Mouse (Mus musculus): ENCODE measurements around the gene Tmem216. TPM values are rescaled to one million over a fixed set of nuclear protein-coding genes. Genes with fewer than 3 reads are reported as not detected.
A peak's percentile ranks its signal among the peaks of the same experiment; 100 is the strongest.
"Not testable (repeated sequence)": the region's sequence is repeated elsewhere in the genome, so short reads cannot be mapped to it uniquely, and the experiment has no call there.

Gene Tmem216
- polyA plus RNA-seq, 1 experiment from 2014 or later, result 29.8 TPM

- H3K4me3 ChIP-seq (replicated peaks; ENCODE audit: low read length), result peak within 1 kb of the TSS; percentile 86
- no peaks in the 10 kb centered on the region for H3K27me3 ChIP-seq (ENCODE audit: control insufficient read depth, insufficient read depth, low read length)
- peak within 1 kb of the TSS; percentile 91 for H3K4me2 ChIP-seq (ENCODE audit: low read depth, low read length)
- H3K9me3 ChIP-seq (replicated peaks; ENCODE audit: control insufficient read depth, low read length), result no peaks in the 10 kb centered on the region
- WGBS, result under 1% methylated on average over 44 of the region's 44 CpGs
- H3K4me1 ChIP-seq (ENCODE audit: control insufficient read depth, insufficient read depth, low read length), result peaks cover 11% of the 10 kb centered on the region
- ATAC-seq (ENCODE audit: insufficient read depth, low FRiP score), result peak; percentile 97
- H3K27ac ChIP-seq (ENCODE audit: low read length), result peak within 1 kb of the TSS; percentile 89
- peak within 1 kb of the TSS; percentile 89 for H3K9ac ChIP-seq (ENCODE audit: low read length)
- peaks cover 3% of the 10 kb centered on the region; the same call in 1 of the 2 replicates for H3K36me3 ChIP-seq (ENCODE audit: control insufficient read depth, insufficient read depth, low read length)
Observed at GRCm38 (mm10) chr19:10576690-10577561, 20.9 kb upstream of the Tmem216 start, which contains the start of the genes Cyb561a3 and Tmem138. Gene Cyb561a3 (plus strand): TSS chr19:10577172. Gene Tmem138 (minus strand): TSS chr19:10577362.

- Histone ChIP-seq H3K4me1 (ENCODE audit: control insufficient read depth, insufficient read depth, low read length) (no peaks in the 10 kb centered on the region), H3K27me3 (ENCODE audit: control insufficient read depth, insufficient read depth, low read length) (no peaks in the 10 kb centered on the region), H3K36me3 (ENCODE audit: control insufficient read depth, insufficient read depth, low read length) (peaks cover 10% of the 10 kb centered on the region), H3K9me3 (replicated peaks; ENCODE audit: control insufficient read depth, low read length) (no peaks in the 10 kb centered on the region), H3K4me2 (ENCODE audit: low read depth, low read length) (no peak overlapping the region), H3K27ac (ENCODE audit: low read length) (no peak overlapping the region), H3K9ac (ENCODE audit: low read length) (no peak overlapping the region), H3K4me3 (replicated peaks; ENCODE audit: low read length) (no peak overlapping the region)
- WGBS, result 94% methylated on average over 6 of the region's 6 CpGs
- ATAC-seq (ENCODE audit: insufficient read depth, low FRiP score), result no peak
Observed at GRCm38 (mm10) chr19:10569627-10570026, 13.6 kb upstream of the Tmem216 start.

GRCm38 (mm10) chr19:10565217-10565616 is 9.2 kb upstream of the Tmem216 start:
- Histone ChIP-seq H3K4me3 (replicated peaks; ENCODE audit: low read length) (no peak overlapping the region), H3K4me1 (ENCODE audit: control insufficient read depth, insufficient read depth, low read length) (no peaks in the 10 kb centered on the region), H3K27ac (ENCODE audit: low read length) (no peak overlapping the region), H3K27me3 (ENCODE audit: control insufficient read depth, insufficient read depth, low read length) (no peaks in the 10 kb centered on the region), H3K36me3 (ENCODE audit: control insufficient read depth, insufficient read depth, low read length) (no peaks in the 10 kb centered on the region), H3K9me3 (replicated peaks; ENCODE audit: control insufficient read depth, low read length) (no peaks in the 10 kb centered on the region), H3K9ac (ENCODE audit: low read length) (no peak overlapping the region), H3K4me2 (ENCODE audit: low read depth, low read length) (no peak overlapping the region)
- ATAC-seq (ENCODE audit: insufficient read depth, low FRiP score), result no peak
- 55% methylated on average over 4 of the region's 4 CpGs for WGBS

- H3K27me3 ChIP-seq (ENCODE audit: control insufficient read depth, insufficient read depth, low read length), result no peaks in the 10 kb centered on the region
- H3K9me3 ChIP-seq (replicated peaks; ENCODE audit: control insufficient read depth, low read length), result no peaks in the 10 kb centered on the region
- no peak overlapping the region for H3K4me3 ChIP-seq (replicated peaks; ENCODE audit: low read length)
- H3K4me2 ChIP-seq (ENCODE audit: low read depth, low read length), result no peak overlapping the region
- whole genome bisulfite sequencing, result 77% methylated on average over 6 of the region's 6 CpGs
- no peak for ATAC-seq (ENCODE audit: insufficient read depth, low FRiP score)
- H3K27ac ChIP-seq (ENCODE audit: low read length), result no peak overlapping the region
- no peaks in the 10 kb centered on the region for H3K36me3 ChIP-seq (ENCODE audit: control insufficient read depth, insufficient read depth, low read length)
- no peak overlapping the region for H3K9ac ChIP-seq (ENCODE audit: low read length)
- H3K4me1 ChIP-seq (ENCODE audit: control insufficient read depth, insufficient read depth, low read length), result no peaks in the 10 kb centered on the region
Observed at GRCm38 (mm10) chr19:10564278-10564677, 8.2 kb upstream of the Tmem216 start.

GRCm38 (mm10) chr19:10562351-10562750 is 6.3 kb upstream of the Tmem216 start:
- no peak overlapping the region for H3K9ac ChIP-seq (ENCODE audit: low read length)
- no peak overlapping the region for H3K4me2 ChIP-seq (ENCODE audit: low read depth, low read length)
- ATAC-seq (ENCODE audit: insufficient read depth, low FRiP score), result no peak
- WGBS, result 57% methylated on average over 5 of the region's 5 CpGs
- no peaks in the 10 kb centered on the region for H3K9me3 ChIP-seq (replicated peaks; ENCODE audit: control insufficient read depth, low read length)
- no peaks in the 10 kb centered on the region for H3K27me3 ChIP-seq (ENCODE audit: control insufficient read depth, insufficient read depth, low read length)
- H3K36me3 ChIP-seq (ENCODE audit: control insufficient read depth, insufficient read depth, low read length), result no peaks in the 10 kb centered on the region
- no peak overlapping the region; the same call in none of the 2 replicates for H3K27ac ChIP-seq (ENCODE audit: low read length)
- no peaks in the 10 kb centered on the region for H3K4me1 ChIP-seq (ENCODE audit: control insufficient read depth, insufficient read depth, low read length)
- H3K4me3 ChIP-seq (replicated peaks; ENCODE audit: low read length), result no peak overlapping the region

- Histone ChIP-seq H3K9ac (ENCODE audit: low read length) (peak overlapping the region; percentile 19; the same call in 1 of the 2 replicates), H3K4me2 (ENCODE audit: low read depth, low read length) (no peak overlapping the region), H3K27me3 (ENCODE audit: control insufficient read depth, insufficient read depth, low read length) (no peaks in the 10 kb centered on the region), H3K9me3 (replicated peaks; ENCODE audit: control insufficient read depth, low read length) (no peaks in the 10 kb centered on the region), H3K27ac (ENCODE audit: low read length) (peak overlapping the region; percentile 70), H3K4me3 (replicated peaks; ENCODE audit: low read length) (no peak overlapping the region), H3K36me3 (ENCODE audit: control insufficient read depth, insufficient read depth, low read length) (no peaks in the 10 kb centered on the region), H3K4me1 (ENCODE audit: control insufficient read depth, insufficient read depth, low read length) (no peaks in the 10 kb centered on the region; the same call in 1 of the 2 replicates)
- 49% methylated on average over 6 of the region's 6 CpGs for WGBS
- peak; percentile 44; the same call in 1 of the 2 replicates for ATAC-seq (ENCODE audit: insufficient read depth, low FRiP score)
Observed at GRCm38 (mm10) chr19:10561558-10562314, 5.7 kb upstream of the Tmem216 start.

- no peak overlapping the region for H3K9ac ChIP-seq (ENCODE audit: low read length)
- no peak overlapping the region for H3K4me3 ChIP-seq (replicated peaks; ENCODE audit: low read length)
- whole genome bisulfite sequencing, result 37% methylated on average over 5 of the region's 5 CpGs
- ATAC-seq (ENCODE audit: insufficient read depth, low FRiP score), result no peak
- H3K27ac ChIP-seq (ENCODE audit: low read length), result no peak overlapping the region
- peaks cover 8% of the 10 kb centered on the region for H3K4me1 ChIP-seq (ENCODE audit: control insufficient read depth, insufficient read depth, low read length)
- no peaks in the 10 kb centered on the region for H3K9me3 ChIP-seq (replicated peaks; ENCODE audit: control insufficient read depth, low read length)
- no peak overlapping the region for H3K4me2 ChIP-seq (ENCODE audit: low read depth, low read length)
- H3K36me3 ChIP-seq (ENCODE audit: control insufficient read depth, insufficient read depth, low read length), result no peaks in the 10 kb centered on the region
- no peaks in the 10 kb centered on the region for H3K27me3 ChIP-seq (ENCODE audit: control insufficient read depth, insufficient read depth, low read length)
Observed at GRCm38 (mm10) chr19:10560108-10560507, 4.1 kb upstream of the Tmem216 start.

GRCm38 (mm10) chr19:10557837-10558375 is 1.9 kb upstream of the Tmem216 start:
- ATAC-seq (ENCODE audit: insufficient read depth, low FRiP score); H3K36me3 ChIP-seq (ENCODE audit: control insufficient read depth, insufficient read depth, low read length); H3K4me2 ChIP-seq (ENCODE audit: low read depth, low read length); H3K9ac ChIP-seq (ENCODE audit: low read length); H3K27ac ChIP-seq (ENCODE audit: low read length); H3K9me3 ChIP-seq (replicated peaks; ENCODE audit: control insufficient read depth, low read length); H3K27me3 ChIP-seq (ENCODE audit: control insufficient read depth, insufficient read depth, low read length); H3K4me3 ChIP-seq (replicated peaks; ENCODE audit: low read length): not testable (repeated sequence)
- peaks cover 12% of the 10 kb centered on the region for H3K4me1 ChIP-seq (ENCODE audit: control insufficient read depth, insufficient read depth, low read length)
- WGBS, result 71% methylated on average over 4 of the region's 4 CpGs

- H3K36me3 ChIP-seq (ENCODE audit: control insufficient read depth, insufficient read depth, low read length), result no peaks in the 10 kb centered on the region
Observed at GRCm38 (mm10) chr19:10557430-10557829, 1.4 kb upstream of the Tmem216 start.

More at GRCm38 (mm10) chr19:10557430-10557829, 1.4 kb upstream of the Tmem216 start:
- Histone ChIP-seq H3K9me3 (replicated peaks; ENCODE audit: control insufficient read depth, low read length) (no peaks in the 10 kb centered on the region), H3K4me2 (ENCODE audit: low read depth, low read length) (no peak overlapping the region), H3K27me3 (ENCODE audit: control insufficient read depth, insufficient read depth, low read length) (no peaks in the 10 kb centered on the region), H3K27ac (ENCODE audit: low read length) (no peak overlapping the region), H3K4me1 (ENCODE audit: control insufficient read depth, insufficient read depth, low read length) (peaks cover 12% of the 10 kb centered on the region), H3K9ac (ENCODE audit: low read length) (no peak overlapping the region), H3K4me3 (replicated peaks; ENCODE audit: low read length) (no peak overlapping the region)
- no peak for ATAC-seq (ENCODE audit: insufficient read depth, low FRiP score)
- WGBS, result 81% methylated on average over 2 of the region's 2 CpGs

Measured in stomach, embryonic 16.5 days (tissue).